Mouse (Mus musculus): ENCODE measurements around the gene Gm10188.
A peak's percentile ranks its signal among the peaks of the same experiment; 100 is the strongest.

Gm10188 gene

DNA sequence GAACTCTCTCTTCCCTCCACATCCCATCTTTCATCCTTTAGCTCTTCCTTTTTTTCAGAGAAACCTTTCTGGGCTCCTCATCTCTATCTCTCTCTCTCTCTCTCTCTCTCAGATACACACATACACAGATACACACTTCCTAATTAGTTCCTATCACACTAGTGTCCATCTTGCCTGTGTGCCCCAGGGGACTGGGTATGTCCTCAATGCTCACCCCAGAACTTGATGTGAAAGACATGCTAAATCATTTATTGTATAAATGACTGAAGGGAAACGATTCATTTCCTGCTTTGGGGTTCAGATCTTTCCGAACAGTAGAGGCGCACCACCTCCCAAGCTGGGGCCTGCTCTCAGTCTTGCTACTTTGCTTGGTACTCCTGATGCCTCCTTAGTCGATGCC lies 40.3 kb downstream of the Gm10188 start:
- Histone ChIP-seq H3K9me3 (ENCODE audit: low read length) (no peaks in the 10 kb centered on the region), H3K36me3 (ENCODE audit: insufficient read depth, low read length) (no peaks in the 10 kb centered on the region), H3K4me3 (replicated peaks; ENCODE audit: low read length) (peak overlapping the region; percentile 88), H3K27me3 (ENCODE audit: insufficient read depth, low read length) (peaks cover 69% of the 10 kb centered on the region), H3K4me1 (replicated peaks; ENCODE audit: low read depth, low read length) (peaks cover 67% of the 10 kb centered on the region)
- TF ChIP-seq CTCF (conservative IDR thresholded peaks at IDR 0.05; ENCODE audit: low read length) (no peak), NANOG (IDR thresholded peaks at IDR 0.05; ENCODE audit: borderline replicate concordance, low read length) (no peak), POU5F1 (IDR thresholded peaks at IDR 0.05; ENCODE audit: borderline replicate concordance, low read length) (no peak)

DNA sequence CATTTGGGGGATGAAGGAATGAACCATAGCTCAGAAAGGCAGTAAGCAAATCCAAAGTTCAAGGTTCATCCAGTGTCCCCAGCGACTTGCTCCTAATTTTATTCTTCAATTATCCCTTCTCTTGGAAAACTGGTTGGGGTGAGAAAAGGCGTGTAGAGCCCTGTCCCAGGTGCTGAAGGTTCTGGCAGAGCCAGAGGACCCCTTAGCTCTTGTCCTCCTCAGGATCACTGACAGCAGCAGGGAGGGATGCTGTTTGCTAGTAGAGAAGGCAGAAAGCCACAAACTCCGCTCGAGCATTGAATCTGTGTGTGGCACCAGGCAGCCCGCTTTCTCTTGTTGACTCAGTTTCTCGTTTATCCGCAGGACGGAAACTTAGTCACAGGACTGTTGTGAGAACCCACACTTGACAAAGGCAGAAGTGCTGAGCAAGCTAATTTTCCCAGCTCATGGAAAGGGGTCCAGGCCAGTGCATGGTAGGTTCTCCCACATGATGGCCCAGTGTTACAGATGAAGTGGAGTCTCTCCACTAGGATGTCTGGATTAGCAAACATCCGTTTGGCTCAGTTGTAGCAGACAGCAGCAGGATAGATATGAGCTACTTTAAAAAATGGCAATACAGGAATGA lies 41.0 kb downstream of the Gm10188 start:
- no peaks in the 10 kb centered on the region for H3K36me3 ChIP-seq (ENCODE audit: insufficient read depth, low read length)
- peaks cover 62% of the 10 kb centered on the region for H3K4me1 ChIP-seq (replicated peaks; ENCODE audit: low read depth, low read length)
- no peaks in the 10 kb centered on the region for H3K9me3 ChIP-seq (ENCODE audit: low read length)
- H3K4me3 ChIP-seq (replicated peaks; ENCODE audit: low read length): no peak overlapping the region
- peaks cover 68% of the 10 kb centered on the region for H3K27me3 ChIP-seq (ENCODE audit: insufficient read depth, low read length)
- no peak for TF ChIP-seq NANOG (IDR thresholded peaks at IDR 0.05; ENCODE audit: borderline replicate concordance, low read length)
- TF ChIP-seq POU5F1 (IDR thresholded peaks at IDR 0.05; ENCODE audit: borderline replicate concordance, low read length): no peak
- TF ChIP-seq CTCF (conservative IDR thresholded peaks at IDR 0.05; ENCODE audit: low read length): no peak

DNA sequence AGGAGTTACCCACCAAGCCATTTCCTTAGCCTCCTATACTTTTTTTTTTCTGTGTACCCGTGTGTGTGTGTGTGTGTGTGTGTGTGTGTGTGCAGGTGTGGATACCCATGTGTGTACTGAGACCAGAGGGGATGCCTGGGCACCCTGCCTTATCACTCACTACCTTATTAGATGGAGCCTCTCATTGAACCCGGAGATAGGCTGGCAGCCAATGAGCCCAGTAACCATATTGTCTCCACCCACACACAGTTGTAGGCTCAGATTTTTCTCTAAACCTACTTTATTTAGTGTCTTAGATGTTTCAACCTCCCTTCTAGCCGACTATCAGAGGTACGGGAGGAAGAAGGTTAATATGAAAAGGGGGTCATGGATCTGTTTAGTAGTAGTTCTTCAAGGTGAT lies 43.3 kb downstream of the Gm10188 start:
- no peak for TF ChIP-seq POU5F1 (IDR thresholded peaks at IDR 0.05; ENCODE audit: borderline replicate concordance, low read length)
- TF ChIP-seq NANOG (IDR thresholded peaks at IDR 0.05; ENCODE audit: borderline replicate concordance, low read length): no peak
- TF ChIP-seq CTCF (conservative IDR thresholded peaks at IDR 0.05; ENCODE audit: low read length): no peak
- Histone ChIP-seq H3K9me3 (ENCODE audit: low read length) (no peaks in the 10 kb centered on the region), H3K27me3 (ENCODE audit: insufficient read depth, low read length) (peaks cover 61% of the 10 kb centered on the region), H3K4me1 (replicated peaks; ENCODE audit: low read depth, low read length) (peaks cover 44% of the 10 kb centered on the region), H3K36me3 (ENCODE audit: insufficient read depth, low read length) (no peaks in the 10 kb centered on the region), H3K4me3 (replicated peaks; ENCODE audit: low read length) (no peak overlapping the region)

Data from E14TG2a.4 (cell line).